Mouse (Mus musculus): Measurements from ENCODE around the gene Creb5. TPM values are rescaled to one million over a fixed set of nuclear protein-coding genes. Genes with fewer than 3 reads are reported as not detected.

Gene Creb5
- polyA plus RNA-seq, 1 experiment from 2014 or later, result 39.0 TPM

DNA sequence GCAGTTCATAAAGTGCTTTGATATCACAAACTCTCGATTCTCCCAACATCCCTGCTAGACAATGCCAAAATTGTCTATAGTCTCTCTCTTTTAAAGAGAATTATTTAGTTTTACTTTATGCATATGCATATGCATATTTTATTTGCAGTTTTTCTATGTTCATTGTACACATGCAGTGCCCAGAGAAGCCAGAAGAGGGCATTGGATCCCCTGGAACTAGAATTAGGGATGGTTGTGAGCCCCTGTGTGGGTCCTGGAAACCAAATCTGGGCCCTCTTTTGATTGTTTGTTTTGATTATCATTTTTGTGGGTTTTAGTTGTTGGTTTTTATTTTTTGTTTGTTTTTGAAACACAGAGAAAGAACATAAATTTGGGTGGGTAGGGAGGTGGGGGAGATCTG, 69.3 kb downstream of the Creb5 start:
- no peaks in the 10 kb centered on the region for H3K4me1 ChIP-seq (replicated peaks; ENCODE audit: control insufficient read depth, insufficient read depth, low read length)
- no peak overlapping the region for H3K27ac ChIP-seq (ENCODE audit: low read depth, low read length)
- no peaks in the 10 kb centered on the region for H3K9me3 ChIP-seq (ENCODE audit: control insufficient read depth, low read length)
- ATAC-seq (replicated peaks; ENCODE audit: low FRiP score), result no peak
- H3K36me3 ChIP-seq (ENCODE audit: control insufficient read depth, insufficient read depth, low read length), result no peaks in the 10 kb centered on the region
- H3K9ac ChIP-seq (ENCODE audit: low read length), result no peak overlapping the region
- WGBS, result 98% methylated on average over 1 of the region's 1 CpGs
- H3K27me3 ChIP-seq (ENCODE audit: control insufficient read depth, insufficient read depth, low read length), result no peaks in the 10 kb centered on the region
- H3K4me2 ChIP-seq (ENCODE audit: low read depth, low read length, severe bottlenecking), result no peak overlapping the region
- no peak overlapping the region for H3K4me3 ChIP-seq (ENCODE audit: low read depth, low read length)
- no peak for DNase-seq (ENCODE audit: low spot score)

DNA sequence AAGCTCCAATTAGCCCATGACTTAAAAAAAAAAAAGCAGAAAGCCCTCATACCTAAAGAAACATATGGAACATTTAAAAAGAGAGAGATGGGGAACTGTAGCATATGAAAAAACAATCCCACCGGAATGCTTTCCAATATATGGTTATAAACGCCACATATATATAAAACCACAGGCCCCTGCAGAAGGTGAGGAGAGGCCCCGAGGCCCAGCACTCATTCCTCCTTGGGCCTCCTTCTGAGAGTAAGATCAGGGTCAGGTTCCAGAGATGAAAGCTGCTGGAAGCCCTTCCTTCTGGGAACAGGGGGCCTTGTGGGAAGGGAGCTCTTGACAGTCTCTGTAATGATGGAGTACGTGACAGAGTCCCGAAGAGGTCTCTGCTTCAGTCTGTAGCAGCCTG, 76.5 kb downstream of the Creb5 start:
- no peak overlapping the region for H3K27ac ChIP-seq (ENCODE audit: low read depth, low read length)
- WGBS, result 83% methylated on average over 5 of the region's 5 CpGs
- no peak for DNase-seq (ENCODE audit: low spot score)

DNA sequence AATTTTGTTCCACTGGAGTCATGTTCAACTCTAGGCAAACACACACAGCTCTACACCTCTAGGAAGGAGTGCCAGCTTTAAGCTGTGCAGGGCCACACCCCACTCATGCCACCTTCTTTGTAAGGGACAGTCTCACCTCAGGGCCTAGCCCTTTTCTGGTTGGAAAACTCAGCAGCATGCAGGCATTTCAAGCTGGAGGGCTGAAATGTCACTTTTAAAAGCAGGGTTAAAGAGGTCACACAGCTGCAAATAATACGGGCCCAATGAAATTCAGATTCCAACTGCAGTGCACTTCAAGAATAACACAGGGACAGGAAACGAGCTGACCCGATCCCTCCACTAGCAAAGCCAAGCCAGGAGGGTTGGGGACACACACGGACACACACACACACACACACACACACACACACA, 76.9 kb downstream of the Creb5 start:
- H3K36me3 ChIP-seq (ENCODE audit: control insufficient read depth, insufficient read depth, low read length), result no peaks in the 10 kb centered on the region
- no peak overlapping the region for H3K27ac ChIP-seq (ENCODE audit: low read depth, low read length)
- no peaks in the 10 kb centered on the region for H3K27me3 ChIP-seq (ENCODE audit: control insufficient read depth, insufficient read depth, low read length)
- no peak overlapping the region for H3K4me2 ChIP-seq (ENCODE audit: low read depth, low read length, severe bottlenecking)
- no peaks in the 10 kb centered on the region for H3K9me3 ChIP-seq (ENCODE audit: control insufficient read depth, low read length)
- no peak overlapping the region for H3K4me3 ChIP-seq (ENCODE audit: low read depth, low read length)
- H3K9ac ChIP-seq (ENCODE audit: low read length), result no peak overlapping the region
- DNase-seq (ENCODE audit: low spot score) (no peak), ATAC-seq (replicated peaks; ENCODE audit: low FRiP score) (no peak)
- WGBS, result 33% methylated on average over 4 of the region's 4 CpGs
- H3K4me1 ChIP-seq (replicated peaks; ENCODE audit: control insufficient read depth, insufficient read depth, low read length), result peaks cover 4% of the 10 kb centered on the region; the same call in 1 of the 2 replicates

More for the DNA sequence above, 76.5 kb downstream of the Creb5 start:
- Histone ChIP-seq H3K9ac (ENCODE audit: low read length) (no peak overlapping the region), H3K9me3 (ENCODE audit: control insufficient read depth, low read length) (no peaks in the 10 kb centered on the region), H3K4me2 (ENCODE audit: low read depth, low read length, severe bottlenecking) (no peak overlapping the region), H3K27me3 (ENCODE audit: control insufficient read depth, insufficient read depth, low read length) (no peaks in the 10 kb centered on the region), H3K4me1 (replicated peaks; ENCODE audit: control insufficient read depth, insufficient read depth, low read length) (peaks cover 4% of the 10 kb centered on the region; the same call in 1 of the 2 replicates), H3K4me3 (ENCODE audit: low read depth, low read length) (no peak overlapping the region), H3K36me3 (ENCODE audit: control insufficient read depth, insufficient read depth, low read length) (no peaks in the 10 kb centered on the region)
- ATAC-seq (replicated peaks; ENCODE audit: low FRiP score), result no peak

DNA sequence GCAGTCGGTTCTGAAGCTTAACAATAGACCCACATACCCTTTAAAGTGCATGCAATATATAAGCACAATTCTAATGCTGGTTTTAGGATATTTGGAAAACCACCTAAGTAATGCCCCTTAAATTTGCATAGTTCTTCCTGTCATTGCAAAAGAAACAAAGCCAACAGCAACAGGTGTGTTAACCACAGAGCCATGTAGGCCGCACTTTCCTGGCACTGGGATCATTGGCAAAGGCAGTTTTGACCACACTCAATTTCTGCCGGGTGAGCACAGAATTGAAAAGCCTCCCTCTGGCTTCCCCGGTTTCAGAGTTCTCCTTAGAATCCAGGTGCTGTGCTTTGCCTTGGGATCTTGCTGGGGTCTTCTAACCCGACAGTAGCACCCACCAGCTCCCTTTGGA, 82.1 kb downstream of the Creb5 start:
- no peak for DNase-seq (ENCODE audit: low spot score)
- no peaks in the 10 kb centered on the region for H3K27me3 ChIP-seq (ENCODE audit: control insufficient read depth, insufficient read depth, low read length)
- no peak overlapping the region for H3K4me3 ChIP-seq (ENCODE audit: low read depth, low read length)
- H3K36me3 ChIP-seq (ENCODE audit: control insufficient read depth, insufficient read depth, low read length), result no peaks in the 10 kb centered on the region
- H3K27ac ChIP-seq (ENCODE audit: low read depth, low read length), result no peak overlapping the region
- H3K4me1 ChIP-seq (replicated peaks; ENCODE audit: control insufficient read depth, insufficient read depth, low read length), result peaks cover 2% of the 10 kb centered on the region; the same call in 1 of the 2 replicates
- H3K9ac ChIP-seq (ENCODE audit: low read length), result no peak overlapping the region
- no peaks in the 10 kb centered on the region for H3K9me3 ChIP-seq (ENCODE audit: control insufficient read depth, low read length)
- ATAC-seq (replicated peaks; ENCODE audit: low FRiP score), result no peak
- 85% methylated on average over 5 of the region's 5 CpGs for WGBS
- H3K4me2 ChIP-seq (ENCODE audit: low read depth, low read length, severe bottlenecking), result no peak overlapping the region

DNA sequence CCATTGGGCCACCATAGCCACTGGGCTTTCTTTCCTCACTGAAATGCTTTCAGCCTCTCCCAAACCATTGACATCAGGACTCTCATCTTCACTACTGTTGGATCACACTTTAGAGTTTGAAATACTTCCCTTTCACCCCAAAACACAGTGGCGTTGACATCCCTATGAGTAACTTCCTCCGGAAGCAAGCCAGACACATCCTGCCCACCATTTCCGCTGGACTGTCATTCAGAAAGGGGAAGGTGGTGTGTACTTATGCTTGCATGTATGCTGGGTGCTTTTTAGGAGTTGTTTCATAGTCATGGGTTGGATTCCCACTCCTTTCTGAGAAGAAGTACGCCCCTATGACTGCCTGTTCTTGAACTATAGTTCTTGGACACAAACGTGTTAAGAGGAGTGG, 82.9 kb downstream of the Creb5 start:
- no peak for DNase-seq (ENCODE audit: low spot score)
- Histone ChIP-seq H3K4me3 (ENCODE audit: low read depth, low read length) (no peak overlapping the region), H3K9ac (ENCODE audit: low read length) (no peak overlapping the region), H3K9me3 (ENCODE audit: control insufficient read depth, low read length) (no peaks in the 10 kb centered on the region), H3K27ac (ENCODE audit: low read depth, low read length) (no peak overlapping the region), H3K36me3 (ENCODE audit: control insufficient read depth, insufficient read depth, low read length) (no peaks in the 10 kb centered on the region), H3K27me3 (ENCODE audit: control insufficient read depth, insufficient read depth, low read length) (no peaks in the 10 kb centered on the region), H3K4me1 (replicated peaks; ENCODE audit: control insufficient read depth, insufficient read depth, low read length) (peaks cover 2% of the 10 kb centered on the region; the same call in 1 of the 2 replicates), H3K4me2 (ENCODE audit: low read depth, low read length, severe bottlenecking) (no peak overlapping the region)
- WGBS, result 87% methylated on average over 5 of the region's 5 CpGs
- no peak for ATAC-seq (replicated peaks; ENCODE audit: low FRiP score)

DNA sequence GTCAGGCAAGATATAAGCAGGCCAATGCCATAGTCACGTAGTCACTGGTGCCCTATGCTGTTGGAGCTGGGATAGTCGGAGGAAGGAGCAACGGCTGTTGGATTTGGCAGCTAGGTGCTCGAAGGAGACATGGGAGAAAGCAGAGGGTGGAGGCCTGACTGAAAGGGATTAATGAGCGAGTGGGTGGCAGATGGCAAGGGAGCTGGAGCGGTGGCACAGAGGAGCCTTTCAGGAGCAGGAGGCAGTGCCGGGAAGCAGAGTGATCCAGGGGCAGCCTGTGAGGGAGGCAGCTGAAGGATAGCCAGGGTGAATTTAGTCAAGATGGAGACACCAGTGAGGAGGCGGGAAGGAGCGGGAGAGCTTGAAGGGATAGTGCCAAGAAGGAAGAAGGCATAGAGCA, 84.9 kb downstream of the Creb5 start:
- H3K4me3 ChIP-seq (ENCODE audit: low read depth, low read length), result no peak overlapping the region
- H3K4me1 ChIP-seq (replicated peaks; ENCODE audit: control insufficient read depth, insufficient read depth, low read length), result no peaks in the 10 kb centered on the region
- H3K27ac ChIP-seq (ENCODE audit: low read depth, low read length), result no peak overlapping the region
- H3K9me3 ChIP-seq (ENCODE audit: control insufficient read depth, low read length), result no peaks in the 10 kb centered on the region
- H3K4me2 ChIP-seq (ENCODE audit: low read depth, low read length, severe bottlenecking), result no peak overlapping the region
- H3K27me3 ChIP-seq (ENCODE audit: control insufficient read depth, insufficient read depth, low read length), result no peaks in the 10 kb centered on the region
- no peak for ATAC-seq (replicated peaks; ENCODE audit: low FRiP score)
- WGBS, result 89% methylated on average over 9 of the region's 9 CpGs
- no peaks in the 10 kb centered on the region for H3K36me3 ChIP-seq (ENCODE audit: control insufficient read depth, insufficient read depth, low read length)
- H3K9ac ChIP-seq (ENCODE audit: low read length), result no peak overlapping the region
- DNase-seq (ENCODE audit: low spot score), result no peak

DNA sequence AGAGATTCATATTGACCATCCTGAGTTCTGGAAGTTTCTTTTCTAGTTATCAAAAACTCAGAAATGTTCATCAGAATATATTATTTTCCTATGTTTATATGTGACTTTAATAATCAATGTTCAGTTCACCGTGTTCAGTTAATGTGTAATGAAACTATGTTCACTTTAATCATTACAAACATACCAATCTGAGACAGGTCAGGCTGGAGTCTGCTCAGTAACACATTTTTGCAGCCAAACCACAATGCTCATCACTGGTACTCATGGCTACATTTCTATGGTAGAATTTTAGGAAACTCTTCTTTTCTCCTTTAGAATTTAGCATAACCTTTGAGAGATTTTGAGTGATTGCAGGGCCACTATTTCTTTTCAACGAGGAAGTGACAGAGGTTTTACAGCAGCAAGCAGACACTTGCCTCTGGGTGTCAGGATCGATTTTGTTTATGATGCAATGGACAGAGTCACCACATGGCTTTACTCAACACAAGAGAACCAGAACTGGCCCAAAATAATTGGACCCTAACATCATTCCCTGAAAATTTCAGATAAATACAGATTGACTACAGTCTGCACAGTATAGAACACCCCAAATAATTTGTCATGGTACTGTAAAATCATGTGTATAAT, 87.4 kb downstream of the Creb5 start:
- no peaks in the 10 kb centered on the region for H3K9me3 ChIP-seq (ENCODE audit: control insufficient read depth, low read length)
- H3K27ac ChIP-seq (ENCODE audit: low read depth, low read length), result no peak overlapping the region
- no peak overlapping the region for H3K4me3 ChIP-seq (ENCODE audit: low read depth, low read length)
- no peak overlapping the region for H3K4me2 ChIP-seq (ENCODE audit: low read depth, low read length, severe bottlenecking)
- 80% methylated on average over 3 of the region's 3 CpGs for WGBS
- H3K36me3 ChIP-seq (ENCODE audit: control insufficient read depth, insufficient read depth, low read length), result no peaks in the 10 kb centered on the region
- no peaks in the 10 kb centered on the region for H3K27me3 ChIP-seq (ENCODE audit: control insufficient read depth, insufficient read depth, low read length)
- no peak for DNase-seq (ENCODE audit: low spot score)
- H3K4me1 ChIP-seq (replicated peaks; ENCODE audit: control insufficient read depth, insufficient read depth, low read length), result no peaks in the 10 kb centered on the region
- no peak overlapping the region for H3K9ac ChIP-seq (ENCODE audit: low read length)
- no peak for ATAC-seq (replicated peaks; ENCODE audit: low FRiP score)

DNA sequence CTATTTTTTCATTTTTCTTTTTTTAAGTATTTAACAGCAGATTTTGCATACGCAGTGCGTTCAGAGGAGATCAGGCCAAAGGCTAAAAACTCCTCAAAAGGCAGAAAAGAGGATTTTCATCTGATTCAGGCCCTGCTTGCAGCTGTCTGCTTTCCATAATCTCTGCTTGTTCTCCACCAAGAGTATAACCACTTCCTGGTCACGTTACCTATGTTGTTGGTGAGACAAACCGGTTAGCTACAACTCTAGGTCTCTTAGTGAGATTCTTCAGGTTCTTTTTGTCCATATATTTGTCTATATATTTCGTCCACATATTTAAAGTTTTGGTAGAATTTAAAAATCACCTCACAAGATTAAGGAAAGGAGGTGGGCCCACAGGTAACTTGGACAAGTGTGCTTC, 102.2 kb downstream of the Creb5 start:
- Histone ChIP-seq H3K4me3 (ENCODE audit: low read depth, low read length) (no peak overlapping the region), H3K4me2 (ENCODE audit: low read depth, low read length, severe bottlenecking) (no peak overlapping the region), H3K27ac (ENCODE audit: low read depth, low read length) (no peak overlapping the region), H3K9me3 (ENCODE audit: control insufficient read depth, low read length) (no peaks in the 10 kb centered on the region), H3K27me3 (ENCODE audit: control insufficient read depth, insufficient read depth, low read length) (no peaks in the 10 kb centered on the region), H3K9ac (ENCODE audit: low read length) (no peak overlapping the region), H3K4me1 (replicated peaks; ENCODE audit: control insufficient read depth, insufficient read depth, low read length) (no peaks in the 10 kb centered on the region; the same call in 1 of the 2 replicates), H3K36me3 (ENCODE audit: control insufficient read depth, insufficient read depth, low read length) (no peaks in the 10 kb centered on the region)
- ATAC-seq (replicated peaks; ENCODE audit: low FRiP score) (no peak), DNase-seq (ENCODE audit: low spot score) (no peak)
- 91% methylated on average over 5 of the region's 5 CpGs for WGBS

DNA sequence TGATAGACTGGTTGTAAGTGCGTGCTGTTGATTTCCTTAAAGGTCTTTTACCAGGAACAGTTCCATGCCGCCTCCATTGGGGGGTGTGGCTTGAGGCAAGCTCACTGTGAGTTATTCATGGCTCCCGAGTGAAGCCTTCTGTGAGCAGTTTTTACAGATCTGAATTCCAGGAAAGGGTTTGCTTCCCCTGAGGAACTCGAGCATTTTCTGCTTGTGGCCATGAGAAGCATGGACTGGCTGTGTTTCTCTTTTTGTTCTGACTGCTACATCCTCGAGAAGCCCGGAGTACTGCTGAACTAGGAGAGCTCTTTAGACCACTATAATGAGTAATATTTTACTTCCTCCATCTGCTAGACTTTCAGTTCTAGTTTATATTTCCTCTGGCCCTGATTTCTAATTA, 103.3 kb downstream of the Creb5 start:
- Histone ChIP-seq H3K9ac (ENCODE audit: low read length) (no peak overlapping the region), H3K27ac (ENCODE audit: low read depth, low read length) (no peak overlapping the region), H3K36me3 (ENCODE audit: control insufficient read depth, insufficient read depth, low read length) (no peaks in the 10 kb centered on the region), H3K4me2 (ENCODE audit: low read depth, low read length, severe bottlenecking) (no peak overlapping the region), H3K9me3 (ENCODE audit: control insufficient read depth, low read length) (no peaks in the 10 kb centered on the region), H3K4me3 (ENCODE audit: low read depth, low read length) (no peak overlapping the region), H3K27me3 (ENCODE audit: control insufficient read depth, insufficient read depth, low read length) (no peaks in the 10 kb centered on the region), H3K4me1 (replicated peaks; ENCODE audit: control insufficient read depth, insufficient read depth, low read length) (no peaks in the 10 kb centered on the region; the same call in 1 of the 2 replicates)
- WGBS, result 51% methylated on average over 6 of the region's 6 CpGs
- ATAC-seq (replicated peaks; ENCODE audit: low FRiP score) (no peak), DNase-seq (ENCODE audit: low spot score) (no peak)

Measured in forebrain, embryonic 11.5 days (tissue).